Mouse (Mus musculus) heart, postnatal 0 days (tissue): ENCODE results near the gene Atf1.

Source experiments
- CTCF ChIP-seq: IDR thresholded peaks from 2 replicates; pipeline ENCODE4 v1.5.1; 2016; ENCODE audit warnings: antibody characterized with exemption, control low read depth, low read depth
- EP300 ChIP-seq: IDR thresholded peaks from 2 replicates; pipeline ENCODE4 v1.6.1; 2016; ENCODE audit warnings: antibody characterized with exemption, low read depth

DNA sequence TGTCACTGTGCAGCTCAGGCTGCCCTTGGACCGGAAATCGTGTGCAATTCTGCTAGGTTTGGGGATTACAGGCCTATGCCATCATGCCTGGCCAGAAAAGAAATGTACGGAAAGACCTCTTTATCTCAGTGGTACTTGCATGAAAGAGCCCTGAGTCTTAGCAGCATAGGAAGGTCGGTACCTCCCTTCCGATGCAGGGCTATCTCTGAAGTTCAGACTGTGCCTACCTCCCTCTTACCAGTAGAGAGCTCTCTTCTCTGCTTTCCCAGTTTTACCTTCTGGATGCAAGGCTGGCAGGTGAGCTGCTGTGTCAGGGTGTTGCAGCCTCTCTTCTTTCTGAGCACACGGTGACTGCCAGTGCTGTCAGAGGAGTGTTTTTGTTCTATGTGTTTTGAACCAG, 14.2 kb downstream of the Atf1 start:
- TF ChIP-seq CTCF (no peak), EP300 (no peak)
